Mouse (Mus musculus) retina, postnatal 1 day (tissue): ENCODE measurements around the gene Trappc3.

Source experiments
- DNase-seq: peaks from one replicate; pipeline ENCODE4 v3.0.0-alpha.2; 2012

Gene Trappc3

DNA sequence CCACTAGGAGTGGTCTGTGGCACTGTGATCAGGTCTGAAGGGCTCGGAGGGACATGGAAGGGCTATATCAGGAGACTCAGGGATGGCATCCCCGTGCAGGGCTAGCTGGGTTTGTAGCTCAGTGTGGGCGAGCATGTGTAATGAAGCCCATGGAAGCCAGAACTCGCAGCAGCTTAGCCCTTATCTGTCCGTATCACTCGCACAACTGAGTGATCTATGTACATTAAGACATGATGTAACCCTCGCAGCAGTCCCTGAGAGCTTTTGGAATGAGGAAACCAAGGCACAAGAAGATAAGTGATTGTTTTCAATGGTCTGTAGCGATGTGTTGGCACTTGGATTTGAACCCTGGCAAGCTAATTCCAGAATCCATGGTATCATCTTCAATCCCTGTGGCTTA is 21.5 kb downstream of the Trappc3 start:
- DNase-seq, result no peak

DNA sequence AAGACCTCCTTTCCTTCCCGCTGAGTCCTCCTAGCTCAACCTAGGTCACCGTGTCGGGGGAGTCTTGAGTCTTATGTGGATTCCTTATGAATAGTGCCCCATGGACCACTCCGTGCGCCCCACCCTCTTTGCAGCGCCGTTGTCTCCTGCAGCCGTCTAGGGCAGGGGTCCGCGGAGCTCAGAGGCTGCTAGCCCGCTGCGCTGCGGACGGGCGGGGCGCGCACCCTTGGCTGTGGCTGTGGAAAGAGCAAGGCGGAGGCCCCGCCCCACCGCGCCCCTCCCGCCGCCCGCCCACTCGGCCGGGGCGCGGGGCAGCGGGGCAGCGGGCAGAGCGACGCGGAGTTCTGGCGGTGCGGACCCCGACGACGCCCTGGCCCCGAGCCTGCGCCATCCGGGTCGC is 24.4 kb downstream of the Trappc3 start, which contains the start of gene Col8a2:
Gene Col8a2, plus strand, starts transcription at position 302 of the 400 bp plus-strand sequence.
- peak; percentile 59 for DNase-seq

DNA sequence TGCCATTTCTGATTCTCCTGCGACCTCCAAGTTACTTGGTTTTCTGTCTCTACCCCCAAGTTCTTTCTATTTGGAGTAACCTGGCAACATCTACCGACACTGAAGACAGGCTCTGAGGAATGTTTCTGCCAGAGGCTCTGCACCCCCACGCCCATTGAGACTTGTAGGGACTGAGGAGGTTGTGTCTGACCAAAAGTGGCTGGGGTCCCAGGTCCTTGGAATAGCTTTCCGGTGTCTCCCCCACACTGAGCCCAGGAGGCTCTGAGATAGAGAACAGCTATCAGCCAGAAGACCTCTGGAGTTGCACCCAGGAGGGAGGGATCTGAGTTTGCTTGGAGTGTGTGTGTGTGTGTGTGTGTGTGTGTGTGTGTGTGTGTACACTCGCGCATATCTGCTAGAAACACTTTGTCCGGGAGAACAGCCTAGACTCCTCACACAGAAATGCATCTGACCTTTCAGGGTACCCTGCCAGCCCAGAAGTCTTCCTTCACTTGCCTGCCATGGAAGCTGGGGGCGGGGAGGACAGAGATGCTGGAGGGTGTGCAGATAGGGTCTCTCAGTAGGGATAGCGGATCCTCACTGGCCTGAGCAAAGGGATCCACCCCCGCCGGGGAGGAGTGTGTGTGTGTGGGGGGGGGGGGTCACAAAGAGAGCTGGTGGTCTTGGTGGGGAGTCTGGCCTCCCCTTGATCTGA is 25.3 kb downstream of the Trappc3 start:
- no peak for DNase-seq

- no peak for DNase-seq
Observed at GRCm38 (mm10) chr4:126288085-126288666, 26.1 kb downstream of the Trappc3 start.

DNA sequence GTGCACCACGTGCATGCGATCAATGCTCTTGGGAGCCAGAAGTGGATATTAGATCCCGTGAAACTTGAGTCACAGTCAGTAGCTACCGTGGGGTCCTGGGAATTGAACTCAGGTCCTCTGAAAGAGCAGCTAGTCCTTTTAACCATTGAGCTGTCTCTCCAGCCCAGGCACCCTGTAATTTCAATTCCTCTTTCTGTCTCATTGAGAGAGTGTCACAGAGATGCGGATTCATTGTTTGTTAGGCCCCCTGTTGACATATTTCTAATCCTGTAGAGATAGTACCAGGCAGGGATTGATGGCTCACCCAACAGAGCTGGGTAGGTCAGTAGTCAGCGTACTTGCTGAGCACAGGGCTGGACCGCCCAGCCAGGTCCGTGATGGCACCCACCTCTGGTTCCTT is 28.2 kb downstream of the Trappc3 start:
- DNase-seq, result no peak

GRCm38 (mm10) chr4:126291196-126291595 is 29.1 kb downstream of the Trappc3 start:
- DNase-seq, result no peak

DNA sequence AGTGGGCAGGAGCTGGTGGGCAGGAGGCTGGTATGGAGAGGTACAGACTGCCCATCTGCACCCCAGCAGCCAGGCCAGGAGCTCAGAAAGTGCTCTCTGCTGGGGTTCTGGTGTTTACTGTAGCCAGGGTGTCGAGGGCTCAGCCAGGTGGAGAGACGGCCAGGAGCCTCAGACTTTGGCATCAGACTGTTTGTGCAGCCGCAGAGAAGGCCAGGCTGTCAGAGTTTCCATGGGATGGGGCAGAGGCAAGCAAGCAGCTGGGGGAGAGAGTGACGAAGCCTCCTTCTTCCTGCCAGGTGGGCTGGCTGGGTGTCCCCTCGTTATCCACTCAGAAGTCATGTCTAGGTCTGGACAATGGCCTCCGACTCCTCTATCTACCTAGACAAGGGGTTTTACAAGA is 33.0 kb downstream of the Trappc3 start:
- no peak for DNase-seq

- no peak for DNase-seq
Observed at GRCm38 (mm10) chr4:126295937-126296336, 33.8 kb downstream of the Trappc3 start.

DNA sequence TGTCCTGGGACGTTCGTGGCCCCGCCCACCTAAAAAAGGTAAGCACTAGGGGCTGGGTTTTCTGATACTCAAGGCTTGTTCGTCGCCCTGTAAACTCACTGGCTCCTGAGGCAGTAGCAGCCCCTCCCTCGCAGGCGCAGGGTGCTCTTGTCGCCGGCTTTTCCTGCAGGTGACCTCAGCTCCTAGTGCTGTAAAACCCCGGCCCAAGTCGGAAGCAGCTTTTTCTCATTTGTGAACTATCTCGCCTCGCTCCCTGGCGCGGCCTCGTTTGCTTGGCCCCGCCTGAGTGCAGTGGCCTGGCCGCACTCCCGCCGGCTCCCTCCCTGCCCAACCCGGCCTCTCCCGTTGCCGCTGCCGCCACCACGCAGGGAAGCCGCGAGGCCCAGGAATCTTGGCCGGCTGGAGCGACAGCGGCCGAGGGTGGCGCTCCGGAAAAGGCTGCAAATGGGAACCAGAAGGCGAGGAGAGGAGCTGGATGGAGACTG is 34.5 kb downstream of the Trappc3 start:
- peak; percentile 61 for DNase-seq

- no peak for DNase-seq
Observed at GRCm38 (mm10) chr4:126300916-126301583, 38.9 kb downstream of the Trappc3 start.

DNA sequence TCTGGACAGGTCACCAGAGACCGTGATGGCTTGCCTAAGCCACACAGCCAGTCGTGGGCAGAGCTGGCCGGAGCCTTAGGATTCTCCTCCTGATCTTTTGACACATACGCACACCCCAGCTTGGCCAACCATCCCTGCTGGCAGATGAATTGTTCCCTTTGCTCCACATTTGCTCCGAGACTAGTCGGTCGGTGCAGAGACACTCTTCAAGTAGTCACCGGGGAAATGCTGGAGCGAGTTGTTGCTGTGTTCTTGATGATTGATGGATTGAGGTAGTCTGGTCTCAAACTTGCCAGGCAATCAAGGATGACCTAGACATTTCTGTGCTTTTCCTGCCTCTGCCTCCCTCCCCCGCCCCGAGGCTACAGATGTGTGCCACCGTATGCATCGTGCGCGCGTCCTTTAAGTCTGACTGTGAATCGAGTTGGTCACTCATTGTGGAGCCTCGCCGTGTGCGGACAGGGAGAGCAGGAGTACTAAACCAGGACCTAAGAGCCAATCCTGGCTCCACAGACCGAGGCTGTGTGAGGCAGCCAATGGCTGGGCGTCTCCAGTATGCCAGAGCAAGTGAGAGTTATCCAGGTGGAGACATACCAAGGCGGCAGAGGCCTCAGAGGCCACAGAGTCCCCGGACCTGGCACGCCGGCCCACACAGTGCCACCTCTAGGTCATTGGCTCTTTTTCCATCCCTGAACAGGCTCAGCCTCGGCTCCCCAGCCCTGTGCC is 39.6 kb downstream of the Trappc3 start:
- DNase-seq, result peak; percentile 36

DNA sequence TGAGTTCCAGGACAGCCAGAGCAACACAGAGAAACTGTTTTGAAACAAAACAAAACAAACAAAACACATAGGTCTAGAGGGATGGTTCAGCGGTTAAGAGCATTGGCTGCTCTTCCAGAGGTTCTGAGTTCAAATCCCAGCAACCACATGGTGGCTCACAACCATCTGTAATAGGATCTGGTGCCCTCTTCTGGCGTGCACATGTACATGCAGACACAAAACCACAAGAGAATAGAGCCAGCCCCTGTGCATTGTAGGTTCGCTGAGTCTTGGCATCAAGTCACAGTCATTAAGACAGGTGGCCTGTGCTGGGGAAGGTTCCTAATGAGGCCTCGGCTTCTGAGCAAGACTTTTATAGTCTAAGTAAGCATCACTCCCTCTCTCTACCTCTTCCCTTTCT is 41.8 kb downstream of the Trappc3 start:
- no peak for DNase-seq

GRCm38 (mm10) chr4:126305428-126305827 is 43.3 kb downstream of the Trappc3 start:
- no peak for DNase-seq

GRCm38 (mm10) chr4:126306058-126306457 is 43.9 kb downstream of the Trappc3 start:
- no peak for DNase-seq

- DNase-seq, result no peak
Observed at GRCm38 (mm10) chr4:126306827-126307226, 44.7 kb downstream of the Trappc3 start.

- DNase-seq, result no peak
Observed at GRCm38 (mm10) chr4:126309211-126309921, 47.2 kb downstream of the Trappc3 start.

DNA sequence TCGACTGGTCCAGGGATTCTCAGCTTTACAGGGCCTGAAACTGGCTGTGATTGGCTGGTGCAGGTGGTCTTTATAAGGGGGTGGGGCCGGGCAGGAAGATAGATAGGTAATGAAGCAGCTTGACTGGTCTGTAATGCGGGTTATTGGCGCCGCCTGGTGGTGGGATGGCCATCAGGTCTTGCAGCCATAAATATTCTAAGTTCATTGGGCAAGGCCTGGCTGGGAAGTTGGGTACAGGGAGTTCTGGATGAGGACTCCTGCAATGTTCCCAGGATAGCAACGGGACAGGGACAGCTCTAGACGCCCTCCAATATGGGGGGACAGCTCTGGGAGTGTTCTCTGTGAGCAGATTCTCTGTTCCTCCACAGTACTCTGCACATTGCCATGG is 47.8 kb downstream of the Trappc3 start:
- DNase-seq, result peak; percentile 91

- DNase-seq, result no peak
Observed at GRCm38 (mm10) chr4:126310344-126310743, 48.2 kb downstream of the Trappc3 start.

DNA sequence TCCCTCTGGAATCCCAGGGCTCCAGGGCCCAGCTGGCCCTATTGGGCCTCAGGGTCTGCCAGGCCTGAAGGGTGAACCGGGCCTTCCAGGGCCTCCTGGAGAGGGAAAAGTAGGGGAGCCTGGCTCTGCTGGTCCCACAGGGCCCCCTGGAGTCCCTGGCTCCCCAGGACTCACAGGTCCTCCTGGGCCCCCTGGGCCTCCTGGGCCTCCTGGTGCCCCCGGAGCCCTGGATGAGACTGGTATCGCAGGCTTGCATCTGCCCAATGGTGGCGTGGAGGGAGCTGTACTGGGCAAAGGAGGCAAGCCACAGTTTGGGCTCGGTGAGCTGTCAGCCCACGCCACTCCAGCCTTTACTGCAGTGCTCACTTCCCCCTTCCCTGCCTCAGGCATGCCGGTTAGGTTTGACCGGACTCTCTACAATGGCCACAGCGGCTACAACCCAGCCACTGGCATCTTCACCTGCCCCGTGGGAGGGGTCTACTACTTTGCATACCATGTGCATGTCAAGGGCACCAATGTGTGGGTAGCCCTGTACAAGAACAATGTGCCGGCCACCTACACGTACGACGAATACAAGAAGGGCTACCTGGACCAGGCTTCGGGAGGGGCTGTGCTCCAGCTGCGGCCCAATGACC is 49.6 kb downstream of the Trappc3 start:
- DNase-seq, result no peak

DNA sequence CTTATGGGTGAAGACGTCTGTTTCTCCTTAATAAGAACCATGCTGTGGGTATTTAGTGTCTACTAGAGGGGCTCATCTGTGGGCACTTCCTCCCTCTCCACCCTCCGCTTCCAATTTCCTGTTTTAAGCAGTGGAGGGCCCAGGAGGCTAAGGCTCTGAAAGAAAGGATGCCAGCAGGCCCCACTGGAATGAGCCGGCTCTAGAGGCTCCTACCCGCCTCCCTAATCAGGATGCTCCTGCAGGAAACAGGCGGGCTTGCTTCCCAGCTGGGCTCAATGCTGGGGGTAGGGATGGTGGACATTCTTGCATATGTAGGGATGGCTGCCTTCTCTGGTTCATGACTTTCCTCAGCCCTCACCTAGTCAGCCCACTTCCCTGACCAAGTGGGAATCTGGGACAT is 51.1 kb downstream of the Trappc3 start:
- DNase-seq, result no peak

DNA sequence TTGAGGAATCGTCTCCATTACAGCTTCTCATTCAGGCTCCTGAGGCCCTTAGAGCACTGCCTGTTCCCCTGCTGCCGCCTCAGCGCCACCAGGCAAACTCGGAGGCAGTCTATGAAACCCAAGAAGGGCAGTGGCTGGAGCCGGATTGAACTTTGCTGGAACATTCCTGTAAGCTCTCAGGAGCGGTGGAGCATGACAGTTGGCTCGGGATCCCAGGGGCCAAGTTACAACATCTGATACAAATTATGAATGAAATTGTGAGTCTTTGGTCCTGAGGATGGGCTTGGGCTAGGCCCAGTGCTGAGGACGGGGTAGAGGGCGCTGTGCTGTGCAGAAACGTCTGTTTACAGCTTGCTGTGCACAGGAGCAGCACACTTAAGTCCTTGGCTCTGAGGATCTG is 52.3 kb downstream of the Trappc3 start:
- DNase-seq, result no peak

DNA sequence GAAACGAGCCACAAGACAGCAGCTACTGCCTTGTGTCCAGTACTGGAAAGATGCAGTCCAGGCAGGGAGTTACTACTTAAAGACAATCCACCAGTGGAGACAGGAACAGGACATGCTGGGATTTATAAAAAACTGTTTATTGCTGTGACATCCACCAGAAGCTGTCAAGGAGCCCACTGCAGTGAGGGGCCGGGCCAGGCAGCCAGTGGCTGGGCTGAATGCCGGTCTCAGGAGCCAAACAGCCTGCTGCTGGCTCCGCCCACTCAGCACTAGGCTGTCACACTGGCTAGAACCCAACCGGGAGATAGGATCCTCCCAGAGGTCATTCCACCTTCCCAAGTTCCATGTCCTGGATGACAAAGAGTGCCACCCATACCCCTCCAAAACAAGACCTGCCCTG is 53.8 kb downstream of the Trappc3 start:
- no peak for DNase-seq
